Mouse (Mus musculus): ENCODE results near the gene Rxfp3. TPM values are rescaled to one million over a fixed set of nuclear protein-coding genes. Genes with fewer than 3 reads are reported as not detected.
A peak's percentile ranks its signal among the peaks of the same experiment; 100 is the strongest.

Rxfp3 gene
- polyA plus RNA-seq, 1 experiment, result 0.02 TPM

DNA sequence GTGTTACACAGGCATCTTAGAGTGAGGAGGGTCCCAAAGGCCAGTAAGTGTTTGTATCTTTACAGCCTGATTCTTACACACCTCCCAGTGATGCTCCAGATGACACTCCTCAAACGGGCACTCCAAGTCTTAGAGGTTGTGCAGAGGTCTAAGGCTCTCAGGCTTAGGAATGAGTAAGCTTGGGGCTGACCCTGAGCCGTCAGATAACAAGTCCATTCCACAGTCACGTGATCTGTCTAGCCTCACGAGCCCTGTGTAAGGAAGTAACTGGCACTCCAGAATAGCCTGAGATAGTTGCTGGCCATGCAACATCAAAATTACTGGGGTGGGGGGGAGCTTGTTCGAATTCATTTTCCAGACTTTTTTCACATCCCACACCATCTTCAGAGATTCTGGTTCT, 2.3 kb upstream of the Rxfp3 start:
- H3K79me2 ChIP-seq (ENCODE audit: control insufficient read depth, insufficient read depth), result no peaks in the 10 kb centered on the region
- H3ac ChIP-seq (ENCODE audit: control insufficient read depth, insufficient read length, low read depth), result no peak overlapping the region
- H3K36me3 ChIP-seq (ENCODE audit: control insufficient read depth, insufficient read depth), result no peaks in the 10 kb centered on the region
- TF ChIP-seq USF1 (IDR thresholded peaks at IDR 0.05; ENCODE audit: low read depth) (peak; percentile 70), MYOD1 (IDR thresholded peaks at IDR 0.05; ENCODE audit: control insufficient read depth, insufficient read length, low read depth) (no peak)
- peaks cover 27% of the 10 kb centered on the region for H3K27me3 ChIP-seq (ENCODE audit: control insufficient read depth, insufficient read depth, insufficient read length)
- H3K4me3 ChIP-seq (ENCODE audit: insufficient read depth, poor library complexity, severe bottlenecking), result no peak overlapping the region
- no peaks in the 10 kb centered on the region for H3K79me3 ChIP-seq (ENCODE audit: low read depth)

DNA sequence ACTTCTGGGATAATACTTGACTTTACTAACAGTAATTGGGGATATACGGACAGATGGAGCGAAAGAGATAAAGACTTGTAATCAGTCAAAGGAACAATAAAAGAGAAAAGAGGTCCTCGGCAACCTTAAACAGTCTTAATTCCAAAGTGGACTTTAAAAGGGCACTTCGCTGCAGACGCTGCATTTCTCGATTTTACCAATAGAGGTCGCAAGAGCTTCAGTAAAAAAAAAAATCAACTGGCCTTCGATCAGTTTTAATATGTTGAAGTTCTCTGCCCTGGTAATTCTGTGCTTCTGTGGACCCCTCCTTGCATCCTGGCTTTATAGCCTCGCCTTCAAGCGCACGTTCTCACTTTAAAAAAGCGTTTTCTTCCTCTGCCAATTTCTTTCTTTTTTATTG, 685 bp upstream of the Rxfp3 start:
- Histone ChIP-seq H3K36me3 (ENCODE audit: control insufficient read depth, insufficient read depth) (no peaks in the 10 kb centered on the region), H3K79me2 (ENCODE audit: control insufficient read depth, insufficient read depth) (no peaks in the 10 kb centered on the region), H3K27me3 (ENCODE audit: control insufficient read depth, insufficient read depth, insufficient read length) (peaks cover 28% of the 10 kb centered on the region), H3ac (ENCODE audit: control insufficient read depth, insufficient read length, low read depth) (no peak overlapping the region), H3K4me3 (ENCODE audit: insufficient read depth, poor library complexity, severe bottlenecking) (no peak overlapping the region), H3K79me3 (ENCODE audit: low read depth) (no peaks in the 10 kb centered on the region)
- TF ChIP-seq CTCF (IDR thresholded peaks at IDR 0.05; ENCODE audit: control insufficient read depth, insufficient read depth, insufficient read length) (peak; percentile 1), MYOG (IDR thresholded peaks at IDR 0.05; ENCODE audit: control insufficient read depth, extremely low read depth, insufficient read length) (no peak), MAX (IDR thresholded peaks at IDR 0.05) (no peak), FOSL1 (IDR thresholded peaks at IDR 0.05; ENCODE audit: insufficient read depth, low read length, poor library complexity, severe bottlenecking) (no peak), CEBPB (IDR thresholded peaks at IDR 0.05; ENCODE audit: low read depth) (no peak)

DNA sequence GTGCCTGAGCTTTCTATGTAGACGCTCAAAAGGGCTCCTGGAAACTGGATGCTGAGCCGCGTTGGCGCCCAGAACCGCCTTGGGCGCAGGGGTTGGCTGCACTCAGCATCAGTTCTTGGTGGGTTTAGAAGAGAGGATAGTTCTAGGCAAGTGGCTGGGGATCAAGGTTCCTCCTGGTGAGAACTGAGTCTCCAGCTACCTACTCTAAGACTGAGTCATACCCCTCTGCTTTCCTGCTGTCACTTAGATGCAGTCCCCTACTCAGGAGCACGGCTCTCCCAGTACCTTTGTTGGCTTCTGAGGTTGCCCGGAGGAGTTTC, 455 bp downstream of the Rxfp3 start:
- Histone ChIP-seq H3K79me3 (ENCODE audit: low read depth) (no peaks in the 10 kb centered on the region), H3K27me3 (ENCODE audit: control insufficient read depth, insufficient read depth, insufficient read length) (peaks cover 31% of the 10 kb centered on the region), H3K79me2 (ENCODE audit: control insufficient read depth, insufficient read depth) (no peaks in the 10 kb centered on the region), H3K4me3 (ENCODE audit: insufficient read depth, poor library complexity, severe bottlenecking) (no peak overlapping the region), H3ac (ENCODE audit: control insufficient read depth, insufficient read length, low read depth) (no peak overlapping the region), H3K36me3 (ENCODE audit: control insufficient read depth, insufficient read depth) (no peaks in the 10 kb centered on the region)
- TF ChIP-seq FOSL1 (IDR thresholded peaks at IDR 0.05; ENCODE audit: insufficient read depth, low read length, poor library complexity, severe bottlenecking), result no peak
- no peak for TF ChIP-seq MAX (IDR thresholded peaks at IDR 0.05)
- TF ChIP-seq MYOG (IDR thresholded peaks at IDR 0.05; ENCODE audit: control insufficient read depth, extremely low read depth, insufficient read length), result no peak
- no peak for TF ChIP-seq CEBPB (IDR thresholded peaks at IDR 0.05; ENCODE audit: low read depth)
- no peak for TF ChIP-seq USF1 (IDR thresholded peaks at IDR 0.05; ENCODE audit: low read depth)
- TF ChIP-seq MYOD1 (IDR thresholded peaks at IDR 0.05; ENCODE audit: control insufficient read depth, insufficient read length, low read depth), result no peak
- no peak for TF ChIP-seq CTCF (IDR thresholded peaks at IDR 0.05; ENCODE audit: control insufficient read depth, insufficient read depth, insufficient read length)

- Histone ChIP-seq H3K4me3 (ENCODE audit: insufficient read depth, poor library complexity, severe bottlenecking) (peak overlapping the region; percentile 7), H3K36me3 (ENCODE audit: control insufficient read depth, insufficient read depth) (no peaks in the 10 kb centered on the region), H3K79me2 (ENCODE audit: control insufficient read depth, insufficient read depth) (no peaks in the 10 kb centered on the region), H3K27me3 (ENCODE audit: control insufficient read depth, insufficient read depth, insufficient read length) (peaks cover 31% of the 10 kb centered on the region), H3ac (ENCODE audit: control insufficient read depth, insufficient read length, low read depth) (no peak overlapping the region), H3K79me3 (ENCODE audit: low read depth) (no peaks in the 10 kb centered on the region)
- TF ChIP-seq MYOG (IDR thresholded peaks at IDR 0.05; ENCODE audit: control insufficient read depth, extremely low read depth, insufficient read length), result no peak
- TF ChIP-seq MYOD1 (IDR thresholded peaks at IDR 0.05; ENCODE audit: control insufficient read depth, insufficient read length, low read depth), result no peak
- no peak for TF ChIP-seq USF1 (IDR thresholded peaks at IDR 0.05; ENCODE audit: low read depth)
- TF ChIP-seq FOSL1 (IDR thresholded peaks at IDR 0.05; ENCODE audit: insufficient read depth, low read length, poor library complexity, severe bottlenecking), result no peak
- TF ChIP-seq MAX (IDR thresholded peaks at IDR 0.05), result no peak
- TF ChIP-seq CEBPB (IDR thresholded peaks at IDR 0.05; ENCODE audit: low read depth), result no peak
- TF ChIP-seq CTCF (IDR thresholded peaks at IDR 0.05; ENCODE audit: control insufficient read depth, insufficient read depth, insufficient read length), result no peak
Measured at GRCm38 (mm10) chr15:11036535-11037375, 1.0 kb downstream of the Rxfp3 start.

DNA sequence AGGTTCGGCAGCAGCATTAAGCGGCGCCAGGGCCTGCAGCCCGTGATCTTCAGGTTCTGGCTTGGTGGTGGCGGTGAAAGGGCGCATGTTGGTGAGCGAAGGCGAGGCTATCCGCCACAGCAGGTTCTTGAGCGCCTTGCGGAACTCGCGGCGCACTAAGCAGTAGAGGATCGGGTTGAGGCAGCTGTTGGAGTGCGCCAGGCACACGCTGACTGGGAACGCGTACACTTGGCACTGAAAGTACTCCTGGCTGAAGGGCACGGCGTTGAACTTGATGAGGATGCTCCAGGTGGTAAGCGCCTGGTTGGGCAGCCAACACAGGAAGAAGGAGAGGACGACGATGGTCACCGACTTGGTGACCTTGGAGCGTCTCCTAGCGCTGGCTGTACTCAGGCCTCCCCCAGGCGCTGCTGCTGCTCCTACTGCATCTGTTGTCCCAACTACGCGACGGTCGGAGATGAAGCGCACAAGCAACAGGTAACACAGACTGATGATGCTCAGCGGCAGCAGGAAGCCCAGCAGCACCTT, 1.8 kb downstream of the Rxfp3 start:
- TF ChIP-seq FOSL1 (IDR thresholded peaks at IDR 0.05; ENCODE audit: insufficient read depth, low read length, poor library complexity, severe bottlenecking) (no peak), MYOG (IDR thresholded peaks at IDR 0.05; ENCODE audit: control insufficient read depth, extremely low read depth, insufficient read length) (no peak), CTCF (IDR thresholded peaks at IDR 0.05; ENCODE audit: control insufficient read depth, insufficient read depth, insufficient read length) (no peak), CEBPB (IDR thresholded peaks at IDR 0.05; ENCODE audit: low read depth) (no peak), MAX (IDR thresholded peaks at IDR 0.05) (no peak)
- peaks cover 31% of the 10 kb centered on the region for H3K27me3 ChIP-seq (ENCODE audit: control insufficient read depth, insufficient read depth, insufficient read length)
- no peak overlapping the region for H3K4me3 ChIP-seq (ENCODE audit: insufficient read depth, poor library complexity, severe bottlenecking)
- no peaks in the 10 kb centered on the region for H3K79me3 ChIP-seq (ENCODE audit: low read depth)
- no peak overlapping the region for H3ac ChIP-seq (ENCODE audit: control insufficient read depth, insufficient read length, low read depth)
- H3K79me2 ChIP-seq (ENCODE audit: control insufficient read depth, insufficient read depth), result no peaks in the 10 kb centered on the region
- H3K36me3 ChIP-seq (ENCODE audit: control insufficient read depth, insufficient read depth), result no peaks in the 10 kb centered on the region

- Histone ChIP-seq H3K27me3 (ENCODE audit: control insufficient read depth, insufficient read depth, insufficient read length) (peaks cover 5% of the 10 kb centered on the region), H3ac (ENCODE audit: control insufficient read depth, insufficient read length, low read depth) (no peak overlapping the region), H3K79me3 (ENCODE audit: low read depth) (no peaks in the 10 kb centered on the region), H3K36me3 (ENCODE audit: control insufficient read depth, insufficient read depth) (no peaks in the 10 kb centered on the region), H3K4me3 (ENCODE audit: insufficient read depth, poor library complexity, severe bottlenecking) (no peak overlapping the region), H3K79me2 (ENCODE audit: control insufficient read depth, insufficient read depth) (no peaks in the 10 kb centered on the region)
- TF ChIP-seq CTCF (IDR thresholded peaks at IDR 0.05; ENCODE audit: control insufficient read depth, insufficient read depth, insufficient read length) (no peak), USF1 (IDR thresholded peaks at IDR 0.05; ENCODE audit: low read depth) (no peak), FOSL1 (IDR thresholded peaks at IDR 0.05; ENCODE audit: insufficient read depth, low read length, poor library complexity, severe bottlenecking) (no peak)
Measured at GRCm38 (mm10) chr15:11030188-11030587, 7.6 kb downstream of the Rxfp3 start.
